Mouse (Mus musculus): ENCODE data around the gene Tbc1d8. TPM values are rescaled to one million over a fixed set of nuclear protein-coding genes. Genes with fewer than 3 reads are reported as not detected.

Gene Tbc1d8
- polyA plus RNA-seq, 1 experiment from 2014 or later, result 7.2 TPM

- no peak overlapping the region for H3K27ac ChIP-seq
- H3K4me1 ChIP-seq, result no peaks in the 10 kb centered on the region
- no peak overlapping the region for H3K4me3 ChIP-seq (replicated peaks)
- no peaks in the 10 kb centered on the region for H3K9me3 ChIP-seq
- ATAC-seq (ENCODE audit: low FRiP score), result no peak
- H3K4me2 ChIP-seq, result no peak overlapping the region
- no peaks in the 10 kb centered on the region for H3K36me3 ChIP-seq (replicated peaks)
- no peak overlapping the region for H3K9ac ChIP-seq
- 89% methylated on average over 9 of the region's 9 CpGs for WGBS
- H3K27me3 ChIP-seq, result no peaks in the 10 kb centered on the region
Measured at GRCm38 (mm10) chr1:39384914-39385313, 93.6 kb downstream of the Tbc1d8 start.

GRCm38 (mm10) chr1:39381017-39381416 lies 97.5 kb downstream of the Tbc1d8 start:
- no peaks in the 10 kb centered on the region for H3K9me3 ChIP-seq
- H3K27ac ChIP-seq, result no peak overlapping the region
- H3K9ac ChIP-seq, result no peak overlapping the region
- peaks cover 10% of the 10 kb centered on the region for H3K36me3 ChIP-seq (replicated peaks)
- ATAC-seq (ENCODE audit: low FRiP score), result no peak
- no peak overlapping the region for H3K4me3 ChIP-seq (replicated peaks)
- H3K4me1 ChIP-seq, result no peaks in the 10 kb centered on the region
- H3K4me2 ChIP-seq, result no peak overlapping the region
- WGBS, result 85% methylated on average over 9 of the region's 9 CpGs
- no peaks in the 10 kb centered on the region for H3K27me3 ChIP-seq

- no peak overlapping the region for H3K4me3 ChIP-seq (replicated peaks)
- no peaks in the 10 kb centered on the region for H3K27me3 ChIP-seq
- peaks cover 19% of the 10 kb centered on the region for H3K36me3 ChIP-seq (replicated peaks)
- H3K4me1 ChIP-seq, result no peaks in the 10 kb centered on the region
- no peak overlapping the region for H3K27ac ChIP-seq
- H3K4me2 ChIP-seq, result no peak overlapping the region
- H3K9me3 ChIP-seq, result no peaks in the 10 kb centered on the region
- 87% methylated on average over 5 of the region's 5 CpGs for WGBS
- no peak for ATAC-seq (ENCODE audit: low FRiP score)
- no peak overlapping the region for H3K9ac ChIP-seq
Measured at GRCm38 (mm10) chr1:39379021-39379420, 99.5 kb downstream of the Tbc1d8 start.

- Histone ChIP-seq H3K4me1 (no peaks in the 10 kb centered on the region), H3K9me3 (no peaks in the 10 kb centered on the region), H3K4me2 (no peak overlapping the region), H3K27me3 (no peaks in the 10 kb centered on the region), H3K4me3 (replicated peaks) (no peak overlapping the region), H3K36me3 (replicated peaks) (peaks cover 24% of the 10 kb centered on the region), H3K9ac (no peak overlapping the region), H3K27ac (no peak overlapping the region)
- no peak for ATAC-seq (ENCODE audit: low FRiP score)
- 66% methylated on average over 1 of the region's 1 CpGs for WGBS
Measured at GRCm38 (mm10) chr1:39378540-39378939, 100.0 kb downstream of the Tbc1d8 start.

- H3K36me3 ChIP-seq (replicated peaks), result peaks cover 41% of the 10 kb centered on the region
- 93% methylated on average over 9 of the region's 9 CpGs for WGBS
- no peaks in the 10 kb centered on the region for H3K9me3 ChIP-seq
- no peaks in the 10 kb centered on the region for H3K4me1 ChIP-seq
- no peak for ATAC-seq (ENCODE audit: low FRiP score)
- H3K27me3 ChIP-seq, result no peaks in the 10 kb centered on the region
- H3K9ac ChIP-seq, result no peak overlapping the region
- H3K4me3 ChIP-seq (replicated peaks), result no peak overlapping the region
- H3K4me2 ChIP-seq, result no peak overlapping the region
- no peak overlapping the region for H3K27ac ChIP-seq
Measured at GRCm38 (mm10) chr1:39376726-39377240, 101.8 kb downstream of the Tbc1d8 start.

GRCm38 (mm10) chr1:39376121-39376520 lies 102.4 kb downstream of the Tbc1d8 start:
- no peaks in the 10 kb centered on the region for H3K9me3 ChIP-seq
- no peaks in the 10 kb centered on the region for H3K27me3 ChIP-seq
- WGBS, result 90% methylated on average over 7 of the region's 7 CpGs
- ATAC-seq (ENCODE audit: low FRiP score), result no peak
- peaks cover 48% of the 10 kb centered on the region for H3K36me3 ChIP-seq (replicated peaks)
- no peak overlapping the region for H3K9ac ChIP-seq
- no peak overlapping the region for H3K27ac ChIP-seq
- H3K4me1 ChIP-seq, result no peaks in the 10 kb centered on the region
- no peak overlapping the region for H3K4me3 ChIP-seq (replicated peaks)
- H3K4me2 ChIP-seq, result no peak overlapping the region

GRCm38 (mm10) chr1:39374231-39374809 lies 104.2 kb downstream of the Tbc1d8 start:
- Histone ChIP-seq H3K36me3 (replicated peaks) (peaks cover 65% of the 10 kb centered on the region), H3K9ac (no peak overlapping the region), H3K27ac (no peak overlapping the region), H3K4me3 (replicated peaks) (no peak overlapping the region), H3K27me3 (no peaks in the 10 kb centered on the region), H3K4me1 (peaks cover 4% of the 10 kb centered on the region), H3K9me3 (no peaks in the 10 kb centered on the region), H3K4me2 (no peak overlapping the region)
- ATAC-seq (ENCODE audit: low FRiP score), result no peak
- 88% methylated on average over 5 of the region's 5 CpGs for WGBS

GRCm38 (mm10) chr1:39373378-39373777 lies 105.2 kb downstream of the Tbc1d8 start:
- no peak for ATAC-seq (ENCODE audit: low FRiP score)
- 60% methylated on average over 4 of the region's 4 CpGs for whole genome bisulfite sequencing
- Histone ChIP-seq H3K36me3 (replicated peaks) (peaks cover 65% of the 10 kb centered on the region), H3K27me3 (no peaks in the 10 kb centered on the region), H3K27ac (no peak overlapping the region), H3K4me3 (replicated peaks) (no peak overlapping the region), H3K9ac (no peak overlapping the region), H3K4me2 (no peak overlapping the region), H3K9me3 (no peaks in the 10 kb centered on the region), H3K4me1 (peaks cover 12% of the 10 kb centered on the region)

GRCm38 (mm10) chr1:39372220-39372843 lies 106.2 kb downstream of the Tbc1d8 start:
- no peak for ATAC-seq (ENCODE audit: low FRiP score)
- H3K36me3 ChIP-seq (replicated peaks), result peaks cover 64% of the 10 kb centered on the region
- WGBS, result 82% methylated on average over 8 of the region's 8 CpGs

GRCm38 (mm10) chr1:39370431-39370830 lies 108.1 kb downstream of the Tbc1d8 start:
- peaks cover 18% of the 10 kb centered on the region for H3K4me1 ChIP-seq
- WGBS, result 90% methylated on average over 6 of the region's 6 CpGs
- H3K9ac ChIP-seq, result no peak overlapping the region
- H3K36me3 ChIP-seq (replicated peaks), result peaks cover 55% of the 10 kb centered on the region
- H3K27ac ChIP-seq, result no peak overlapping the region
- no peak for ATAC-seq (ENCODE audit: low FRiP score)
- no peaks in the 10 kb centered on the region for H3K27me3 ChIP-seq
- no peak overlapping the region for H3K4me3 ChIP-seq (replicated peaks)
- no peak overlapping the region for H3K4me2 ChIP-seq
- H3K9me3 ChIP-seq, result no peaks in the 10 kb centered on the region

More at GRCm38 (mm10) chr1:39372220-39372843, 106.2 kb downstream of the Tbc1d8 start:
- Histone ChIP-seq H3K27ac (no peak overlapping the region), H3K4me3 (replicated peaks) (no peak overlapping the region), H3K9ac (no peak overlapping the region), H3K4me2 (no peak overlapping the region), H3K27me3 (no peaks in the 10 kb centered on the region), H3K9me3 (no peaks in the 10 kb centered on the region), H3K4me1 (peaks cover 12% of the 10 kb centered on the region)

- peak overlapping the region; percentile 85 for H3K4me3 ChIP-seq (replicated peaks)
- WGBS, result under 1% methylated on average over 34 of the region's 34 CpGs
- peak overlapping the region; percentile 97 for H3K9ac ChIP-seq
- peak; percentile 44 for ATAC-seq (ENCODE audit: low FRiP score)
- H3K36me3 ChIP-seq (replicated peaks), result peaks cover 40% of the 10 kb centered on the region
- peaks cover 18% of the 10 kb centered on the region for H3K4me1 ChIP-seq
- no peaks in the 10 kb centered on the region for H3K27me3 ChIP-seq
- peak overlapping the region; percentile 86 for H3K4me2 ChIP-seq
- peak overlapping the region; percentile 92 for H3K27ac ChIP-seq
- no peaks in the 10 kb centered on the region for H3K9me3 ChIP-seq
Measured at GRCm38 (mm10) chr1:39368267-39368841, 110.2 kb downstream of the Tbc1d8 start.

GRCm38 (mm10) chr1:39367601-39368266 lies 110.8 kb downstream of the Tbc1d8 start, which contains the start of gene Rpl31:
TSS of gene Rpl31 (plus strand) at chr1:39367842.
- under 1% methylated on average over 50 of the region's 62 CpGs for WGBS
- ATAC-seq (ENCODE audit: low FRiP score), result peak; percentile 99
- Histone ChIP-seq H3K27me3 (no peaks in the 10 kb centered on the region), H3K9ac (peak within 1 kb of the TSS; percentile 97), H3K4me2 (peak within 1 kb of the TSS; percentile 86), H3K27ac (peak within 1 kb of the TSS; percentile 92), H3K9me3 (no peaks in the 10 kb centered on the region), H3K4me1 (peaks cover 18% of the 10 kb centered on the region), H3K36me3 (replicated peaks) (peaks cover 34% of the 10 kb centered on the region), H3K4me3 (replicated peaks) (peak within 1 kb of the TSS; percentile 85)
